In the genomic region with DNA sequence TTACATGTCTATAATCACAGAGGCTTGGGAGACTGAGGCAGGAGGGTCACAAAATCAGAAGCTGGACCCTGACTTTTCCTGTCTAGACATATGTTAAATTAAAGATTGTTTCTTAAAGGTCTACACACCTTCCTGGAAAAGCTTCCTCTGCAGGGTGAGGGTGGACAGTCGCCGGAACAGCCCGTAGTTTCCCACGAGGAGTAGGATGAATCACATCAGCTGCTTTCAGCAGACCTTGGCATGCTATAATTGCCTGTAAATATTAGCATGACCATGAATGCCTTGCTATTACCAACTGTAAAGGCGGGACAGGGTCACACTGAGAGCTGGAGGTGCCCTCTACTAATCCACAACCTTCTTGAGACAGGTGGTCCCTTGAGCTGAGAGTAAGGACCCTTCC, we compare ENCODE assay signal across 11 mouse cellular contexts. TPM values are rescaled to one million over a fixed set of nuclear protein-coding genes. Genes with fewer than 3 reads are reported as not detected.
DNase-seq lines count a peak whose midpoint lies in the region; ATAC-seq lines count a peak whose summit lies in the region.
"Had no signal": no experiment of that assay in that cellular context is flagged by ENCODE, and none has a peak within 500 bp of the region (broad histone marks: within the 10 kb centered on the region; RNA-seq: fewer than 3 reads in every experiment).

No protein-coding gene starts in this region.

- no peaks in the 10 kb centered on the region for H3K36me3 ChIP-seq in heart, embryonic 13.5 days
- H3K36me3 ChIP-seq in neural tube, embryonic 13.5 days = no peaks in the 10 kb centered on the region

- no peak overlapping the region for H3K9ac ChIP-seq in heart, embryonic 13.5 days
- no peak overlapping the region for H3K9ac ChIP-seq in neural tube, embryonic 13.5 days

- H3K4me3 ChIP-seq in heart, embryonic 13.5 days = no peak overlapping the region
- no peak overlapping the region for H3K4me3 ChIP-seq in neural tube, embryonic 13.5 days

- WGBS in heart, embryonic 13.5 days = 75% methylated on average over 5 of the region's 5 CpGs
- WGBS in neural tube, embryonic 13.5 days = 87% methylated on average over 5 of the region's 5 CpGs

- H3K4me2 ChIP-seq in heart, embryonic 13.5 days = no peak overlapping the region
- H3K4me2 ChIP-seq in neural tube, embryonic 13.5 days = no peak overlapping the region

- peak overlapping the region; percentile 98 for H3K27ac ChIP-seq in heart, embryonic 13.5 days (replicated peaks)
- peak overlapping the region; percentile 96 for H3K27ac ChIP-seq in neural tube, embryonic 13.5 days (replicated peaks)

- H3K4me1 ChIP-seq in heart, embryonic 13.5 days = peaks cover 69% of the 10 kb centered on the region
- H3K4me1 ChIP-seq in neural tube, embryonic 13.5 days (replicated peaks) = peaks cover 48% of the 10 kb centered on the region

- no peak for ATAC-seq in heart, embryonic 13.5 days (ENCODE audit: extremely low read depth, insufficient number of reproducible peaks, low FRiP score, low TSS enrichment)
- no peak for ATAC-seq in neural tube, embryonic 13.5 days (ENCODE audit: low read depth)

- no peaks in the 10 kb centered on the region for H3K9me3 ChIP-seq in heart, embryonic 13.5 days
- H3K9me3 ChIP-seq in neural tube, embryonic 13.5 days = no peaks in the 10 kb centered on the region

- DNase-seq in adrenal gland, adult (ENCODE audit: inconsistent age in 2 of 2, low spot score in 1 of 2) = peak; percentile 56 to 79
- no peak for DNase-seq in adrenal gland, postnatal 4 days (ENCODE audit: low spot score in 2 of 2)
- no peak for DNase-seq in heart, adult 9 months (ENCODE audit: low spot score in 2 of 2)
- DNase-seq in neural tube, embryonic 10.5 days (ENCODE audit: extremely low spot score, low spot score) = no peak
- DNase-seq in urinary bladder, adult 2 months (ENCODE audit: low spot score) = no peak
- no peak for DNase-seq in layer of hippocampus, adult 9-11 months
- DNase-seq: layer of hippocampus, postnatal 36 days; liver; thymus, postnatal 25 days had no signal

- H3K27me3 ChIP-seq in heart, embryonic 13.5 days (replicated peaks) = no peaks in the 10 kb centered on the region
- H3K27me3 ChIP-seq in neural tube, embryonic 13.5 days = no peaks in the 10 kb centered on the region

RNA-seq across cellular contexts. Expression of a gene that starts 53.5 kb away (rescaled TPM):
- total RNA-seq in adrenal gland, postnatal 4 days (2021) = 100 to 1,000 TPM; 115 to 119 TPM
- polyA plus RNA-seq in heart, embryonic 13.5 days (2015; fragmentation: Nextera tagmentation; extraction: Ambion mirVana) = 6.5 and 7.5 TPM in 2 replicates
- 8.6 and 9.7 TPM in 2 replicates for polyA plus RNA-seq in neural tube, embryonic 13.5 days (2015; fragmentation: Nextera tagmentation; extraction: Ambion mirVana)
- 33.4 and 35.5 TPM in 2 replicates for polyA plus RNA-seq in urinary bladder, adult 2 months (2012; rRNA removed)

Comparison
In these comparisons a context has a peak if more than half of its experiments do, and no peak if none do; other contexts are left out.
1. DNase-seq: peak in adrenal gland, adult (2 of 2); none in adrenal gland, postnatal 4 days (0 of 2), heart, adult 9 months (0 of 2), neural tube, embryonic 10.5 days (single experiment), urinary bladder, adult 2 months (single experiment) and layer of hippocampus, adult 9-11 months (single experiment).